Mouse (Mus musculus) limb, embryonic 10.5 days (tissue): ENCODE data around the gene Ttc23l. TPM values are rescaled to one million over a fixed set of nuclear protein-coding genes. Genes with fewer than 3 reads are reported as not detected.
A peak's percentile ranks its signal among the peaks of the same experiment; 100 is the strongest.
"Not testable (repeated sequence)": the region's sequence is repeated elsewhere in the genome, so short reads cannot be mapped to it uniquely, and the experiment has no call there.

Experiments used
- DNase-seq: peaks from one replicate; pipeline ENCODE4 v3.0.0-alpha.2; 2017; ENCODE audit warnings: low spot score
- H3K27ac ChIP-seq: fragments of 300-500 bp; sonication (generic); 2 replicates; pipeline ENCODE4 v1.5.1; 2016; ENCODE audit warnings: mild to moderate bottlenecking
- H3K27me3 ChIP-seq: fragments of 300-500 bp; sonication (generic); 2 replicates; pipeline ENCODE4 v1.6.1; 2016; ENCODE audit warnings: low read depth, mild to moderate bottlenecking; ENCODE audit not compliant: poor library complexity, severe bottlenecking
- H3K36me3 ChIP-seq: fragments of 300-500 bp; sonication (generic); 2 replicates; pipeline ENCODE4 v1.6.1; 2016; ENCODE audit warnings: mild to moderate bottlenecking, moderate library complexity
- H3K4me1 ChIP-seq: fragments of 300-500 bp; sonication (generic); 2 replicates; pipeline ENCODE4 v1.6.1; 2016
- H3K4me3 ChIP-seq: fragments of 300-500 bp; sonication (generic); 2 replicates; pipeline ENCODE4 v1.5.1; 2016; ENCODE audit warnings: mild to moderate bottlenecking, moderate library complexity
- H3K9me3 ChIP-seq: fragments of 300-500 bp; sonication (generic); replicated peaks from 2 replicates; pipeline ENCODE4 v1.6.1; 2016; ENCODE audit warnings: mild to moderate bottlenecking
- WGBS: fragments of 180-500 bp; shearing (Covaris S2); methylation state at CpG from one replicate; pipeline ENCODE4 v1.1.7; 2016; 5-methylcytosine and 5-hydroxymethylcytosine counted together
- polyA plus RNA-seq: library from polyadenylated mRNA; unstranded; fragments of >200 nt; fragmentation: Nextera tagmentation; extraction: Ambion mirVana; gene quantifications from 2 replicates; pipeline ENCODE4 v1.2.1, GENCODE M21; 2016

Ttc23l gene
- polyA plus RNA-seq, 1 experiment from 2014 or later, result not detected

- Histone ChIP-seq H3K36me3 (peaks cover 14% of the 10 kb centered on the region), H3K9me3 (no peaks in the 10 kb centered on the region), H3K27ac (no peak overlapping the region), H3K27me3 (no peaks in the 10 kb centered on the region), H3K4me3 (no peak overlapping the region), H3K4me1 (no peaks in the 10 kb centered on the region)
- no peak for DNase-seq
- WGBS, result 82% methylated on average over 5 of the region's 5 CpGs
Observed at GRCm38 (mm10) chr15:10499593-10499992, 58.9 kb downstream of the Ttc23l start.

DNA sequence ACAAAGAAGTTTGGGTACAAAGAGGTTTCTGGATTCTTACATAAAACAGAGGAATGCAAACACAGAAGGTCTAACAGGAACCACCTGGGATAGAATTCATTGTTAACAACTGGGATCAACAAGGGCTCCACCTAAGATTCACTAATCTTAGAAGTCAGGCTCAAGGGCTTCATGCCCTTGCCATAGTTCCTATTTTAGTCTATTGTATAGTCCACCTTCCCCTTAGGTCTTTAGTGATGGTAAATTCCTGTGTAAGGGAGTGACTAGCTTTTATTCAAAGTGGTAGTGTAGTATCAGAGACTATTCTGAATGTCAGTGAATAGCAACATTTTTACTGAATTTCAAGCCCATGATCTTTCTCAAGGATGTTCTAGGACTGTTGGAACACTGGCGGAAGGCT, 61.8 kb downstream of the Ttc23l start:
- not testable (repeated sequence) for H3K27me3 ChIP-seq, H3K27ac ChIP-seq, H3K4me3 ChIP-seq, DNase-seq, H3K9me3 ChIP-seq, H3K4me1 ChIP-seq
- WGBS, result 95% methylated on average over 1 of the region's 1 CpGs
- peaks cover 43% of the 10 kb centered on the region for H3K36me3 ChIP-seq

GRCm38 (mm10) chr15:10495944-10496343, 62.5 kb downstream of the Ttc23l start:
- 94% methylated on average over 11 of the region's 11 CpGs for WGBS
- Histone ChIP-seq H3K27me3 (no peaks in the 10 kb centered on the region), H3K27ac (no peak overlapping the region), H3K4me3 (no peak overlapping the region), H3K9me3 (no peaks in the 10 kb centered on the region), H3K36me3 (peaks cover 49% of the 10 kb centered on the region), H3K4me1 (no peaks in the 10 kb centered on the region)
- no peak for DNase-seq

DNA sequence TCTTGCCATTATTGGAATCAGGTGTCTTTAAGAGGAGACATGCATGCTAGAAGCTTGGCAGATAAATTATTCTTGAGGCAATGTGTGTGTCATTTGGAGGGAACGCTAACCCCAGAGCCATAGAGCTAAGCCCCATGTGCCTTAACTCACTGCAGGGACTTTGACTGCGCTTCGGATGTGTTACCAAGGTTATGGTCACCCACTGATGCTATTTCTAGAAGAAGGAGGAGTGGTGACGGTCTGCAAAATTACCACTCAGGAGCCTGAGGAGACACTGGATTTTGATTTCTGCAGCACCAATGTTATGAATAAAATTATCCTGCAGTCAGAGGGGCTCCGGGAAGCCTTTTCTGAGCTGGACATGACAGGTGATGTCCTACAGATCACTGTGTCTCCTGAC, 68.4 kb downstream of the Ttc23l start:
- Histone ChIP-seq H3K27me3 (no peaks in the 10 kb centered on the region), H3K36me3 (peaks cover 59% of the 10 kb centered on the region), H3K4me3 (no peak overlapping the region), H3K27ac (no peak overlapping the region), H3K9me3 (no peaks in the 10 kb centered on the region), H3K4me1 (peaks cover 8% of the 10 kb centered on the region)
- no peak for DNase-seq
- 98% methylated on average over 5 of the region's 5 CpGs for WGBS

GRCm38 (mm10) chr15:10487246-10487645, 71.2 kb downstream of the Ttc23l start:
- Histone ChIP-seq H3K27ac (no peak overlapping the region), H3K4me1 (peaks cover 17% of the 10 kb centered on the region), H3K4me3 (peak overlapping the region; percentile 85), H3K27me3 (no peaks in the 10 kb centered on the region), H3K36me3 (peaks cover 50% of the 10 kb centered on the region), H3K9me3 (no peaks in the 10 kb centered on the region)
- 69% methylated on average over 2 of the region's 2 CpGs for WGBS
- DNase-seq, result no peak

DNA sequence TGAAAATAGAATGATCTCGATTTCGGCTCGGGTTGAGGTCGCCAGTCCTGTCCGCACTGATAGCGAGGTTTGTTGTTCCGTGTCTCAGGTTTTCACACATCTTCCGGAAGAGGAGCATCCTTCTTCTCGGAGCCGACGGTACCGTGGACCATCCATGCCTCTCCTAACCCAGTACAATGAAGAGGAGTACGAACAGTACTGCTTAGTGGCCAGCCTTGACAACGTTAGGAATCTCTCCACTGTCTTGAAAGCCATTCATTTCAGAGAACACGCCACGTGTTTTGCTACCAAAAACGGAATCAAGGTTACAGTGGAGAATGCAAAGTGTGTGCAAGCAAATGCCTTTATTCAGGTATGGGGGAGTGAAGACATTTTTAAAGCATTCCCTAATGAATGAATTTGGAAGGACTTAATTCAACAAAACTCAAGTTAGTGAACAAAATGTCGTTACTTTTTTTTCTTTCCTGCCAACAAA, 72.1 kb downstream of the Ttc23l start:
- Histone ChIP-seq H3K4me3 (peak overlapping the region; percentile 85), H3K36me3 (peaks cover 50% of the 10 kb centered on the region), H3K27me3 (no peaks in the 10 kb centered on the region), H3K9me3 (no peaks in the 10 kb centered on the region), H3K27ac (peak overlapping the region; percentile 95), H3K4me1 (peaks cover 17% of the 10 kb centered on the region)
- no peak for DNase-seq
- WGBS, result 1% methylated on average over 18 of the region's 18 CpGs

GRCm38 (mm10) chr15:10485484-10486364, 72.7 kb downstream of the Ttc23l start, which contains the start of the genes Brix1 and Rad1:
Gene Brix1, minus strand, starts transcription at chr15:10485947.
Gene Rad1, plus strand, starts transcription at chr15:10486018.
- H3K27ac ChIP-seq, result peak within 1 kb of the TSS; percentile 95
- H3K4me1 ChIP-seq, result peaks cover 17% of the 10 kb centered on the region
- no peaks in the 10 kb centered on the region for H3K9me3 ChIP-seq
- peak; percentile 96 for DNase-seq
- peak within 1 kb of the TSS; percentile 85 for H3K4me3 ChIP-seq
- peaks cover 54% of the 10 kb centered on the region for H3K36me3 ChIP-seq
- no peaks in the 10 kb centered on the region for H3K27me3 ChIP-seq
- under 1% methylated on average over 58 of the region's 58 CpGs for WGBS

GRCm38 (mm10) chr15:10470941-10471340, 87.5 kb downstream of the Ttc23l start:
- no peak for DNase-seq
- H3K27ac ChIP-seq, result peak overlapping the region; percentile 92
- 12% methylated on average over 3 of the region's 3 CpGs for WGBS

DNA sequence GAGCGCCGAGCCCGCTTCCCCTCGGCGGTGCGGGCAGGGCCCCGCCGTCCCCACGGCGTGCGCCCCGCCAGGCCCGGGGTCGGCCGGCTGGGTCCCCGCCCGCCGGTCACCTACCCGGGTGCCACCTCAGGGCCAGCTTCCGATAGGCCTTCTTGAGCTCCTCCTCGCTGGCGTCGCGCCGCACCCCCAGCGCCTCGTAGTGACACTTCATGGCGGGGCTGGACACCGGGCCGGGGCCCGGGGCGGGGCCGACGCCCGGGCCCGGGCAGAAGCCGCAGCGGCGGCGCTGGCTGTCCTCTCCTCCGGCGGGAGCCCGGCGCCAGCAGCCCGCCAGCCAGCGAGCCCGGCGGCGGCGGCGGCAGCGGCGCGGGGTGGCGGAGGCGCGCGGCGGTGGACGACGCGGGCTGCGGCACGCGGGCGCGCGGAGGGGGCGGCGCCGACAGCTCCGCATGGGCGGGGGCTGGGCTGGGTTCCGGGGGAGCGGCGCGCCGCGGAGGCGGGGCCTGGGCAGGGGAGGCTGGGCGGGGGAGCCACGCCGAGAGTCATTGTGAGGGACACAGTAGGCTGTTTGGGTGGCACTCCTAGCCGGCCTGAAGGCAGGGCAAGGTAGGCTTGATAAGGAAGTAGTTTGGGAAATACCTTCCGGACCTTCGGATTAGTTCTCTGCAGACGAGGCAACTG, 88.2 kb downstream of the Ttc23l start, which contains the start of gene Dnajc21:
Gene Dnajc21, minus strand, starts transcription at position 366 of the 681 bp plus-strand sequence.
- WGBS, result 3% methylated on average over 87 of the region's 87 CpGs
- Histone ChIP-seq H3K4me1 (peaks cover 4% of the 10 kb centered on the region; the same call in 1 of the 2 replicates), H3K9me3 (no peaks in the 10 kb centered on the region)

More at GRCm38 (mm10) chr15:10470941-10471340, 87.5 kb downstream of the Ttc23l start:
- no peaks in the 10 kb centered on the region for H3K9me3 ChIP-seq
- H3K36me3 ChIP-seq, result peaks cover 17% of the 10 kb centered on the region
- H3K4me1 ChIP-seq, result peaks cover 4% of the 10 kb centered on the region; the same call in 1 of the 2 replicates
- no peaks in the 10 kb centered on the region for H3K27me3 ChIP-seq
- peak overlapping the region; percentile 81 for H3K4me3 ChIP-seq

DNA sequence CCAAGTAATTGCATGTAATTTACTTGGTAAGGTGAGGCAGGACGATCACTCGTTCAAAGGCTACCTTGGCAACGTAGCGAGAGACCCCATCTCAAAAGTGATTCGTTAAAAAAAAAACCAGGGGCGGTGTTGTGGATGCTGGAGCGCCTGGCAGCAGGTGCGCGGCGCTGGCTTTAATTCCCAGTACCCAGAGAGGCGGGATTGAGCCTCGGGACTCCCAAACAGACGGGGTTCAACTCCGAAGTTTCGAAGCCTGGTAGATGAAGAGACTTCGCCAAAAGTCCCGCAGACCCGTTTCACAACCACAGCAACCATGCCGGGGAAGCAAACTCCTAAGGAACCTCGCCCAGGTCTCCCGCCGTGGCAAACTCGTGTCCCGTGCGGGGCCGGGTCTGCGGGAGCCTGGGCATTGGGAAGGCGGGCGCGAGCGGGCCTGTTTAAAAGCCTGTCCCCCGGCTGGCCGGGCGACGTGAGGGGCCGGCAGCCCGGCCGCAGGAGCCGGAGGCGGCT, 88.8 kb downstream of the Ttc23l start:
- Histone ChIP-seq H3K27me3 (no peaks in the 10 kb centered on the region), H3K27ac (peak overlapping the region; percentile 92), H3K4me3 (peak overlapping the region; percentile 81), H3K36me3 (peaks cover 7% of the 10 kb centered on the region), H3K9me3 (no peaks in the 10 kb centered on the region), H3K4me1 (peaks cover 4% of the 10 kb centered on the region; the same call in 1 of the 2 replicates)
- WGBS, result under 1% methylated on average over 40 of the region's 40 CpGs
- DNase-seq, result peak; percentile 70

More for the DNA sequence above, 88.2 kb downstream of the Ttc23l start, which contains the start of gene Dnajc21:
- Histone ChIP-seq H3K36me3 (peaks cover 11% of the 10 kb centered on the region), H3K27me3 (no peaks in the 10 kb centered on the region), H3K27ac (peak within 1 kb of the TSS; percentile 92), H3K4me3 (peak within 1 kb of the TSS; percentile 81)
- DNase-seq, result peak; percentile 89

DNA sequence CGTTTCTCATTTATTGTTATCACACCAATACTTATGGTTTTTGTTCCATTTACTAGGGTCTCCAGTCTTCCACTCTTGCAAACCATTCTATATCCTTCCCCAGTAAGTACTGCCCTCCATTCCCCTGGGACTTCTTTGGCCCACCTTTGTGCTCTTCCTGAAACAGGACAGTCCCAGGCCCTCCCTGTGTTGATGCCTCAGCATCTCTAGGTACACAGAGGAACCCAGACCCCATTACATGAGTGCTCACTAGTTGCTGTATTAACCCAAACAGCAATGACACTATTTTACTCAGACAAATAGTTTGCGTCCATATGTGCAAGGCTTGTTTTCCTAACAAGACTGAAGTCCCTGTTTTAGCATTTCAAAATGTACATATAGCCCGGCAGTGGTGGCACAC, 89.7 kb downstream of the Ttc23l start:
- H3K27me3 ChIP-seq, result no peaks in the 10 kb centered on the region
- no peak overlapping the region for H3K4me3 ChIP-seq
- 93% methylated on average over 3 of the region's 3 CpGs for WGBS
- no peak overlapping the region for H3K27ac ChIP-seq
- peaks cover 4% of the 10 kb centered on the region; the same call in 1 of the 2 replicates for H3K4me1 ChIP-seq
- H3K9me3 ChIP-seq, result no peaks in the 10 kb centered on the region
- H3K36me3 ChIP-seq, result no peaks in the 10 kb centered on the region
- no peak for DNase-seq

DNA sequence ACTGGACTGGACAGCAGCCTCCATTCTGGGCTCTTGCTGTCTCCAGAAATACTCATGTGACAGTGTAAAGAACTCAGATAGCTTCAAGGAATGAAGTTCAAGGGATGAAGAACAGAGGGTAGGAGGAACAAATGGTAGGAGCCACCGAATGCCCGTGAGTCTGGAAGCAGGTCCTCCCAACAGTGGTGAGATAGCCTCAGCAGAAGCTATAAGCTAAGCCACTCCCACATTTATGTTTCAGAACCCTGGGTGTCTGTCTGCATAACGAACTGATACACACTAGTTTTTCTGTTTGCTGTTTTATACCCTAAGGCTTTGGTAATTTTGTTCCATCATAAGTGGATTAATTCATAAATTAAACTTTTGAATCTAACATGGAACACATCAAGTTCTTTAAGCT, 93.8 kb downstream of the Ttc23l start:
- no peak for DNase-seq
- no peaks in the 10 kb centered on the region for H3K9me3 ChIP-seq
- H3K4me1 ChIP-seq, result peaks cover 3% of the 10 kb centered on the region; the same call in 1 of the 2 replicates
- H3K4me3 ChIP-seq, result no peak overlapping the region
- H3K27me3 ChIP-seq, result no peaks in the 10 kb centered on the region
- H3K36me3 ChIP-seq, result peaks cover 27% of the 10 kb centered on the region
- 92% methylated on average over 3 of the region's 3 CpGs for WGBS
- H3K27ac ChIP-seq, result no peak overlapping the region
